Mouse (Mus musculus): ENCODE results near the gene Uvrag.

- TF ChIP-seq CTCF (IDR thresholded peaks at IDR 0.05; ENCODE audit: low read depth, low read length) = no peak
- no peak for TF ChIP-seq TAL1 (conservative IDR thresholded peaks at IDR 0.05; ENCODE audit: low read depth, low read length)
- no peak for TF ChIP-seq GATA1 (IDR thresholded peaks at IDR 0.05; ENCODE audit: borderline replicate concordance, low read length)
- TF ChIP-seq POLR2AphosphoS5 (IDR thresholded peaks at IDR 0.05; ENCODE audit: insufficient replicate concordance, low read depth, low read length) = no peak
Measured at GRCm38 (mm10) chr7:99177386-99177785, 36.4 kb upstream of the Uvrag start.

Data from G1E (cell line).